Mouse (Mus musculus) brown adipose tissue, adult 24 weeks (tissue): ENCODE data around the gene H1foo. TPM values are rescaled to one million over a fixed set of nuclear protein-coding genes. Genes with fewer than 3 reads are reported as not detected.

Experiments used
- H3K27ac ChIP-seq: fragments of 200-500 bp; replicated peaks from 2 replicates; pipeline ENCODE4 v1.5.1; 2012; ENCODE audit warnings: low read depth, mild to moderate bottlenecking, low read length
- H3K4me1 ChIP-seq: fragments of 200-500 bp; 2 replicates; pipeline ENCODE4 v1.6.1; 2012; ENCODE audit warnings: low read length, mixed read lengths; ENCODE audit not compliant: control insufficient read depth, insufficient read depth, insufficient read length
- H3K4me3 ChIP-seq: fragments of 200-500 bp; 2 replicates; pipeline ENCODE4 v1.5.1; 2012; ENCODE audit warnings: low read depth, mild to moderate bottlenecking, low read length, moderate library complexity; ENCODE audit not compliant: insufficient read depth
- polyA plus RNA-seq: library from polyadenylated mRNA; stranded (reverse); fragments of >200 nt; gene quantifications from 2 replicates; pipeline ENCODE4 v1.2.4, GENCODE M21; 2012; ENCODE audit not compliant: missing spikeins, insufficient read depth, insufficient read length

H1foo gene
- polyA plus RNA-seq, 1 experiment, result not detected

- H3K4me3 ChIP-seq, result no peak overlapping the region
- no peak overlapping the region for H3K27ac ChIP-seq
These were observed 4.1 kb upstream of the H1foo start for GRCm38 (mm10) chr6:115940603-115941002.

GRCm38 (mm10) chr6:115941128-115941527 lies 3.6 kb upstream of the H1foo start:
- Histone ChIP-seq H3K27ac (no peak overlapping the region), H3K4me3 (no peak overlapping the region), H3K4me1 (peaks cover 8% of the 10 kb centered on the region)

More at GRCm38 (mm10) chr6:115940603-115941002, 4.1 kb upstream of the H1foo start:
- peaks cover 8% of the 10 kb centered on the region for H3K4me1 ChIP-seq

GRCm38 (mm10) chr6:115943498-115944427 lies 975 bp upstream of the H1foo start:
- H3K4me3 ChIP-seq, result no peak overlapping the region
- H3K4me1 ChIP-seq, result peaks cover 8% of the 10 kb centered on the region
- H3K27ac ChIP-seq, result peak overlapping the region; percentile 31; the same call in 1 of the 2 replicates

GRCm38 (mm10) chr6:115945633-115946032 lies 895 bp downstream of the H1foo start:
- Histone ChIP-seq H3K4me1 (peaks cover 8% of the 10 kb centered on the region), H3K27ac (no peak overlapping the region), H3K4me3 (no peak overlapping the region)

GRCm38 (mm10) chr6:115946389-115946788 lies 1.7 kb downstream of the H1foo start:
- no peak overlapping the region for H3K4me3 ChIP-seq
- peaks cover 7% of the 10 kb centered on the region for H3K4me1 ChIP-seq
- no peak overlapping the region for H3K27ac ChIP-seq

- peak overlapping the region; percentile 61 for H3K27ac ChIP-seq
- peaks cover 35% of the 10 kb centered on the region for H3K4me1 ChIP-seq
- H3K4me3 ChIP-seq, result no peak overlapping the region
These were observed 9.9 kb downstream of the H1foo start for GRCm38 (mm10) chr6:115954506-115955074.

- Histone ChIP-seq H3K27ac (peak overlapping the region; percentile 35), H3K4me3 (no peak overlapping the region), H3K4me1 (peaks cover 40% of the 10 kb centered on the region)
These were observed 10.4 kb downstream of the H1foo start for GRCm38 (mm10) chr6:115955169-115955568.

GRCm38 (mm10) chr6:115955664-115956063 lies 10.9 kb downstream of the H1foo start:
- peaks cover 43% of the 10 kb centered on the region for H3K4me1 ChIP-seq
- H3K4me3 ChIP-seq, result no peak overlapping the region
- H3K27ac ChIP-seq, result no peak overlapping the region; the same call in 1 of the 2 replicates

GRCm38 (mm10) chr6:115956418-115956921 lies 11.7 kb downstream of the H1foo start:
- Histone ChIP-seq H3K4me3 (no peak overlapping the region), H3K27ac (0 out of 2 replicates have a peak overlapping the region, but pooled peaks have one; percentile 14), H3K4me1 (peaks cover 43% of the 10 kb centered on the region)

GRCm38 (mm10) chr6:115956922-115957601 lies 12.3 kb downstream of the H1foo start:
- H3K4me3 ChIP-seq, result no peak overlapping the region
- peak overlapping the region; percentile 45 for H3K27ac ChIP-seq
- H3K4me1 ChIP-seq, result peaks cover 43% of the 10 kb centered on the region

- Histone ChIP-seq H3K4me1 (peaks cover 46% of the 10 kb centered on the region), H3K4me3 (no peak overlapping the region), H3K27ac (peak overlapping the region; percentile 45; the same call in 1 of the 2 replicates)
These were observed 12.9 kb downstream of the H1foo start for GRCm38 (mm10) chr6:115957681-115958080.

- H3K27ac ChIP-seq, result peak overlapping the region; percentile 66
- no peak overlapping the region for H3K4me3 ChIP-seq
- peaks cover 50% of the 10 kb centered on the region for H3K4me1 ChIP-seq
These were observed 13.7 kb downstream of the H1foo start for GRCm38 (mm10) chr6:115958445-115958844.

- H3K27ac ChIP-seq, result peak overlapping the region; percentile 95
- peaks cover 47% of the 10 kb centered on the region for H3K4me1 ChIP-seq
- H3K4me3 ChIP-seq, result no peak overlapping the region
These were observed 14.5 kb downstream of the H1foo start for GRCm38 (mm10) chr6:115959151-115959691.

GRCm38 (mm10) chr6:115960322-115960721 lies 15.6 kb downstream of the H1foo start:
- Histone ChIP-seq H3K27ac (no peak overlapping the region), H3K4me3 (no peak overlapping the region), H3K4me1 (peaks cover 44% of the 10 kb centered on the region)

- H3K4me3 ChIP-seq, result no peak overlapping the region
- H3K4me1 ChIP-seq, result peaks cover 39% of the 10 kb centered on the region
- peak overlapping the region; percentile 20; the same call in 1 of the 2 replicates for H3K27ac ChIP-seq
These were observed 17.0 kb downstream of the H1foo start for GRCm38 (mm10) chr6:115961743-115962142.
